Mouse (Mus musculus) c-Kit-negative CD71-positive TER-119-positive erythroid progenitor cells, embryonic 14.5 days (primary cell): ENCODE measurements around the gene Snf8.
A peak's percentile ranks its signal among the peaks of the same experiment; 100 is the strongest.

ENCODE experiments used
- DNase-seq: peaks from one replicate; pipeline ENCODE4 v3.0.0-alpha.2; 2013; ENCODE audit warnings: low read depth, low spot score

Snf8 gene

GRCm38 (mm10) chr11:96074351-96075176, 39.9 kb downstream of the Snf8 start:
- DNase-seq, result no peak

DNA sequence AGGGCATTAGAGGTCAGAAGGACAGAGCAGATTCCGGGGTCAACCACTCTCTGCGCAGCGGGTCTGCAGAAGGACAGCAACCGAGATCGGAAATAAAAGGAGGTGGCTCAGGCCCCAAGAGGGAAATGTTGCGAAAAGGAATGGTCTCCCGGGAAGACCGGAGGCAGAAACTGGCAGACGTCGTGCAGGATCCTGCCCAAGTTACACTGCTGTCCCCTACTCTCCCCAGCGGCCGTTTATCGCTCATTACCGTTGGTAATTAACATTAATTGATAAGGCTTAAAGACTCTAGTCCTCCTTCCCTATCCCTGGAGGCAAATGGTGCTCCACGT, 40.5 kb downstream of the Snf8 start:
- DNase-seq, result no peak

GRCm38 (mm10) chr11:96075509-96076220, 41.0 kb downstream of the Snf8 start, which contains the start of gene Atp5g1:
Gene Atp5g1 (minus strand): TSS chr11:96075670.
- peak; percentile 99 for DNase-seq

DNA sequence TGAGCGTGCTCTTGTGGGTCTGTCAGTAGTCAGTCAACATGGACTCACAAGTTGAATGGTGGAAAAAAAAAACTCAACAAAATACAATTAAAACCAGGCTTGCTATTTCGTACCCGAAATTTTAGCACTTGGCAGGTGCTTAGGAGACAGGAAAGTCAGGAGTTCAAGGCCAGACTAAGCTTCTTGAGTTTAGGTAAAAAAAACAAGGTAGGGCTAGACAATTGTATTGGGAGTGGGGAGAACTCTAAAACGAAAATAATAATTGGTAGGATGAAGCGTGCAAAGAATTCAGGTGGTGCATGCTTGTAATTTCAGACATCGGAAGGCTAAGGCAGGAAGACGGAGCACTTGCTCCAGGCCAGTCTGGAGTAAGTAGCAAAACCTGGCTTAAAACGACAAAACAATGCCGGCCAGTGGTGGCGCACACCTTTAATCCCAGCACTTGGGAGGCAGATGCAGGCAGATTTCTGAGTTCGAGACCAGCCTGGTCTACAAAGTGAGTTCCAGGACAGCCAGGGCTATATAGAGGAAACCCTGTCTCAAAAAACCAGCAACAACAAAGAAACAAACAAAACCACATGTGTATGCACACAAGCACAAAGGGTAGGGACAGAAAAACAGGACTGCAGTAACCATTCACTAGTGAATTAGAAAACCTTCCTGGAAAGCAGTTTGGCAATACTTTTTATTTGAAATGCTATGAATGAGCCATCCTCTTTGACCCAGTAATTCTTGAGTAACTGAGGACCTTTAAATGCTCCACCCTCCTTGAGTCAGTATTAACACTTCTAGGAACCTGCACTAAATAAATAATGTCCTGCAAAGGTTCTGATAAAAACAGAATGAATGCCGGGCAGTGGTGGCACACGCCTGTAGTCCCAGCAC, 41.8 kb downstream of the Snf8 start:
- no peak for DNase-seq

- no peak for DNase-seq
Observed at GRCm38 (mm10) chr11:96080736-96081135, 46.1 kb downstream of the Snf8 start.

DNA sequence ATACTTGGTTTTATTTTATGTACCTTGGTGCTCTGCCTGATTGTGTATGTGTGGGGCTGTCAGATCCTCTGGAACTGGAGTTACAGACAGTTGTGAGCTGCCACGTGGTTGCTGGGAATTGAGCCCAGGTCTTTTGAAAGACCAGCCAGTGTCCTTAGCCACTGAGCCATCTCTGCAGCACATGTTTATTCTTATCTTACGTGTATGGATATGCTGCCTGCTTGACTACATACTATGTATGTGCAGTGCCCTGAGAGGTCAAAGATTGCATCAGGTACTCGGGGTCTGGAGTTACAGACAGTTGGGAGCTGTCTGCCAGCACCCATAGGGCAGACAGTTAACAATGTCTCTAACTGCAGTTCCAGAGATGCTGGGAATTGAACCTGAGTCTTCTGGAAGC, 48.0 kb downstream of the Snf8 start:
- DNase-seq, result no peak

- no peak for DNase-seq
Observed at GRCm38 (mm10) chr11:96087981-96088380, 53.3 kb downstream of the Snf8 start.

DNA sequence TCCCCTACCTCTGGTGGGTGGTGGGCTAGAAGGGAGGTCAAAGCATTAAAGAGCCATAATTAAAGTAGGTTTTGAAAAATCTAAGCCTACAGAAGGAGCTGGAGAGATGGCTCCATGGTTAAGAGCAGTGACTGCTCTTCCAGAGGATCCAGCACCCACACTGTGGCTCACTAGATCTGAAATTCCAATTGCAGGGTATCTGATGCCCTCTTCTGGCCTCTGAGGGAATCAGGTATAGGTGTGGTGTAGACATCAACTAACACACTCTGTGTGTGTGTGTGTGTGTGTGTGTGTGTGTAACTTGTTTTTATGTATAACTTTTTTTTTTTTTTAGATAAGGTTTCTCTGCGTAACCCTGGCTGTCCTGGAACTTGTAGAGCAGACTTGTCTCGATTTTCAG, 56.4 kb downstream of the Snf8 start:
- DNase-seq, result no peak

GRCm38 (mm10) chr11:96092674-96093291, 58.1 kb downstream of the Snf8 start:
- DNase-seq, result no peak

DNA sequence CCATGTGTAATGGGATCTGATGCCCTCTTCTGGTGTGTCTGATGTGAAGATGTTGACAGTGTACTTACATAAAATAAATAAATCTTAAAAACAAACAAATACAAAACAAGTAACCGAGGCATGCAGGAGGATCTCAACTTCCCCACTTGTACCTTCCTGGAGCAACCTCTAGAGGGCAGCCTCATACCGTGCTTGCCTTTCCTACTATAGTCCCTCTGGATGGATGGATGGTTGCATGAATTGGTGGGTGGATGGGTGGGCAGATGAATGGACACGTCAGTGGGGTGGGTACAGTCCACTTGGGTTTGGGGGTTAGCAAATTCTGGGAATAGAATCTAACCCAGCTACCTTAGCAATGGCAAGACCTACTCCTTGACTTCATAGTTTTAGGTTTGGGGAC, 58.7 kb downstream of the Snf8 start:
- DNase-seq, result peak; percentile 27
